Mouse (Mus musculus): ENCODE measurements at regions not wholly inside any gene's neighbourhood (a gene's known extent, or its start where the extent isn't known, plus 50 kb on each side); places are given as distances from the start of the nearest gene placed in this dataset.
"Not testable (repeated sequence)": the region's sequence is repeated elsewhere in the genome, so short reads cannot be mapped to it uniquely, and the experiment has no call there.

DNA sequence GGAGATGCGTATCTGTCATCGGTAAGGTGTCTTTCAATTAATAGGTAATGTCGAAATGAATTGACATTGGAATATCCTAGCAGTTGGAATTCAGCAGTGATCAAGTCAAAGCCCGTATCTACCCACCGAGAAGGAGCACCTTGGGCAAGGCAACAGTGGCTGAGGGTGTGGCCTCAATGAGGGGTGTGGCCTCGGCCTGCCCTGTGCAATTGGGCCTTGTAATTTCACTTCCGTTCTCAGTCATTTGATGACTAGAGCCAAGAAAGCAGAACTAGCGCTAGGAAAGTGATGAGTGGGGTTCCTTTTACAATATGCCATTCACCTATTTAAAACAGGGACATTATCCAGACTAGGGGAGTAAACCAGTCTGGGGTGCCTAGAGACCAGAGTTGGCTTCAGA is 77.6 kb downstream of the Elovl4 start:
- intact Hi-C loops (cut with DNase I), result no loop called here
- no peak for DNase-seq

- DNase-seq, result peak; percentile 77
- intact Hi-C loops (cut with DNase I), result no loop called here
These were observed 78.5 kb downstream of the Elovl4 start for GRCm38 (mm10) chr9:83727462-83728189.

DNA sequence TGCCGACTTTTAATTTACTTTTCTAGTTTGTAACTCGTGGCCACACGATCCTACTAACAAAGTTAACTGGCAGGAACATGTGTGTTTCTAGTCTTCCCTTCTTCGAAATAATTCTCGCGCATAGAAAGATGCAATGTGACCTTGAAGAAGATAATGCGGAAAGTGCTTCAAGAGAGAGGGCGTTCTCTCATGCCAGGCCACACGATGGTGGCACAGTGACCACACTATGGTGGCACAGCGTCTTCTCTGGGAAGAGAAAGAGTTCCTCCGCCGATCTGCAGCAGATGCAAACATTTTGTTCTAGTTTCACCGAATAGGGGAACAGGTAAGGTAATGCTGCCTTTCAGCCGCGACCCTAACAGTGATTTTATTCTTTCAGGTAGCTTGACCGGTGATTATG is 79.1 kb downstream of the Elovl4 start:
- intact Hi-C loops (cut with DNase I), result no loop called here
- DNase-seq, result no peak

- intact Hi-C loops (cut with DNase I), result no loop called here
- DNase-seq, result peak; percentile 23
These were observed 80.0 kb downstream of the Elovl4 start for GRCm38 (mm10) chr9:83726105-83726504.

DNA sequence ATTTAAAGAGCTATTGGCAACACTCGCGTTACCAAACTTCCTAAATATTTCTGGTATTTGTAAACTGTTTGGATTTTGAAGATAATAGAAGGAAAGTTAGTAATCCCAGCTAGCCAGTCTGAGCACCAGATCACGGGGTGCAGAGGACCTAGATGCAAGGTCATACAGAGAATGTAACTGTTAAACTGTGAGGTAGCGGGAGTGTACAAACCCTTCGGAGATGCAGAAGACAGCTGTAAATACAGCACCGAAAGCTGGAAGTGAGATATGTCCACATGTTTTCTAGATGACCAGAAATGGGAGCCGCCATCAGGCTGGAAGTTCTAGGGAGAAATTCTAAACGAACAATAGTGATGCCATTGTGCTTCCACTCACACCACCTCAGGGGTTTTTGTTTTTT is 80.5 kb downstream of the Elovl4 start:
- intact Hi-C loops (cut with DNase I), result no loop called here

GRCm38 (mm10) chr9:83720982-83721381 is 85.1 kb downstream of the Elovl4 start:
- no peak for DNase-seq
- intact Hi-C loops (cut with DNase I), result no loop called here

More for the DNA sequence above, 80.5 kb downstream of the Elovl4 start:
- no peak for DNase-seq

- intact Hi-C loops (cut with DNase I), result no loop called here
- no peak for DNase-seq
These were observed 86.3 kb downstream of the Elovl4 start for GRCm38 (mm10) chr9:83719811-83720210.

GRCm38 (mm10) chr9:83718084-83718483 is 88.0 kb downstream of the Elovl4 start:
- DNase-seq; intact Hi-C loops (cut with DNase I): not testable (repeated sequence)

- DNase-seq, result no peak
- intact Hi-C loops (cut with DNase I), result no loop called here
These were observed 89.8 kb downstream of the Elovl4 start for GRCm38 (mm10) chr9:83716101-83716763.

DNA sequence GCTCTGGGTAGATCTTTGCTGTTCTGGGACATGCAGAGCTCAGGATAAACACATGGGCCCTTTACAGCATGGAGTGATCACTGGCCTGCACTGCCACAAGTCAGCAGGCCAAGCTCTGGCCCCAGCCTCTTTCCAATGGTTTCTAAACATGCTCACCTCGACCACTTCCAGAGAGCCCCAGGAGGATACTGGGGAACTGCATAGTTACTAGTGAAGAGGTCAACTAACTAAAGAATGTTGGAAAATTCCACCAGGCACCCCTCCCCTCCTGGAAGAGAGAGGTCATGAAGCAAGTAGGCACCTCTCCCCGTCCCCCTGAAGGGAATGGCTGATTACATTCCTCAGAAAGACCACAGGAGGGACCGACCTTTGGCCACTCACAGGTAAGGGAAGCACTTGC is 98.7 kb downstream of the Elovl4 start:
- intact Hi-C loops (cut with DNase I), result no loop called here
- DNase-seq, result no peak

GRCm38 (mm10) chr9:83706071-83706470 is 100.0 kb downstream of the Elovl4 start:
- intact Hi-C loops (cut with DNase I), result no loop called here
- DNase-seq, result no peak

- intact Hi-C loops (cut with DNase I), result no loop called here
- DNase-seq, result no peak
These were observed 101.9 kb downstream of the Elovl4 start for GRCm38 (mm10) chr9:83704186-83704585.

DNA sequence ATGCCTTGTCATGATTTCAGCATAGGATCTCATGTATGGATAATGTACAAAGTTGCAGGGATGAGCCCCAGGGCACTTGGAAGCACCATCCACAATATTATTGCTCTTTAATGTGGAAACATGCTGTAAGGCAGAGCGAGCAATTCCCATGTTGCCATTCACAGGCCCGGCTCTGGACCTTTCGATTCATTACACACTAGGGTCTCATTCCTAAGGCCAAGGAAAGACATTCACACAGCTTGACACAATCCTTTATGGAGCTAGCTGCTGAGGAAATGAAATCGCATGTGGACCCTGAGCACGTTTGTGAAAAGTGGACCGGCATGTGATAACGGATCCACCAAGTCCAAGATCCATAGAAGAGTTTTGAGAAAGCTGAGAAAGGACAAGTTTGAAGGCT is 105.2 kb downstream of the Elovl4 start:
- intact Hi-C loops (cut with DNase I), result no loop called here
- DNase-seq, result no peak

- DNase-seq, result no peak
- intact Hi-C loops (cut with DNase I), result no loop called here
These were observed 106.0 kb downstream of the Elovl4 start for GRCm38 (mm10) chr9:83700056-83700455.

GRCm38 (mm10) chr9:83691332-83692198 is 114.5 kb downstream of the Elovl4 start:
- intact Hi-C loops (cut with DNase I), result no loop called here
- peak; percentile 77 for DNase-seq

All from left cerebral cortex, postnatal 4 days (tissue).